Mouse (Mus musculus) liver, embryonic 12.5 days (tissue): ENCODE results near the gene Tmub2. TPM values are rescaled to one million over a fixed set of nuclear protein-coding genes. Genes with fewer than 3 reads are reported as not detected.

Experiments used
- ATAC-seq: fragments of 200-750 bp; cut with Nextera tagmentation; 2 replicates; pipeline ENCODE4 v1.8.0; 2017; ENCODE audit warnings: moderate number of reproducible peaks, mild to moderate bottlenecking, moderate library complexity
- H3K27ac ChIP-seq: fragments of 300-500 bp; sonication (generic); 2 replicates; pipeline ENCODE4 v1.5.1; 2016; ENCODE audit warnings: mild to moderate bottlenecking
- H3K27me3 ChIP-seq: fragments of 300-500 bp; sonication (generic); replicated peaks from 2 replicates; pipeline ENCODE4 v1.6.1; 2016; ENCODE audit warnings: mild to moderate bottlenecking, moderate library complexity
- H3K36me3 ChIP-seq: fragments of 300-500 bp; sonication (generic); 2 replicates; pipeline ENCODE4 v1.6.1; 2016; ENCODE audit warnings: mild to moderate bottlenecking, moderate library complexity
- H3K4me1 ChIP-seq: fragments of 300-500 bp; sonication (generic); 2 replicates; pipeline ENCODE4 v1.6.1; 2016
- H3K4me2 ChIP-seq: fragments of 300-500 bp; sonication (generic); 2 replicates; pipeline ENCODE4 v1.6.1; 2016; ENCODE audit warnings: mild to moderate bottlenecking, moderate library complexity
- H3K4me3 ChIP-seq: fragments of 300-500 bp; sonication (generic); 2 replicates; pipeline ENCODE4 v1.5.1; 2016; ENCODE audit warnings: mild to moderate bottlenecking, moderate library complexity
- H3K9ac ChIP-seq: fragments of 300-500 bp; sonication (generic); 2 replicates; pipeline ENCODE4 v1.6.1; 2016; ENCODE audit warnings: mild to moderate bottlenecking, moderate library complexity
- H3K9me3 ChIP-seq: fragments of 300-500 bp; sonication (generic); replicated peaks from 2 replicates; pipeline ENCODE4 v1.6.1; 2016; ENCODE audit warnings: mild to moderate bottlenecking, moderate library complexity
- WGBS: fragments of 180-500 bp; shearing (Covaris S2); methylation state at CpG from one replicate; pipeline ENCODE4 v1.1.7; 2016; ENCODE audit not compliant: insufficient replicate concordance; 5-methylcytosine and 5-hydroxymethylcytosine counted together
- polyA plus RNA-seq: library from polyadenylated mRNA; unstranded; fragments of >200 nt; fragmentation: Nextera tagmentation; extraction: Ambion mirVana; gene quantifications from 2 replicates; pipeline ENCODE4 v1.2.1, GENCODE M21; 2016

Gene Tmub2
- polyA plus RNA-seq, 1 experiment from 2014 or later: 28.4 TPM

DNA sequence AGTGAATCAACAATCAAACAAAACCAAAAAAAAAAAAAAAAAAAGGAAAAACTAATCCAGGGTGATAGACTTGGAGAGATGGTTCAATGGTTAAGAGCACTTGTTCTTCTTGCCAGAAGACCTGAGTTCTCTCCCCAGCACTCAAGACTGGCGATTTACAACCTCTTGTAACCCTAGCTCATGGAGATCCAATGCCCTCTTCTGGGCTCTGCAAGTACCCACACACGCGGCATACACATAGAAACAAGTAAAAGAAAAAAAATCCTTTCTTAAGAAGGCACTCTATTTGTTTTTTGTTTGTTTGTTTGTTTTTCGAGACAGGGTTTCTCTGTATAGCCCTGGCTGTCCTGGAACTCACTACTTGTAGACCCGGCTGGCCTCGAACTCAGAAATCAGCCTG is 809 bp upstream of the Tmub2 start:
- 72% methylated on average over 6 of the region's 6 CpGs for WGBS

DNA sequence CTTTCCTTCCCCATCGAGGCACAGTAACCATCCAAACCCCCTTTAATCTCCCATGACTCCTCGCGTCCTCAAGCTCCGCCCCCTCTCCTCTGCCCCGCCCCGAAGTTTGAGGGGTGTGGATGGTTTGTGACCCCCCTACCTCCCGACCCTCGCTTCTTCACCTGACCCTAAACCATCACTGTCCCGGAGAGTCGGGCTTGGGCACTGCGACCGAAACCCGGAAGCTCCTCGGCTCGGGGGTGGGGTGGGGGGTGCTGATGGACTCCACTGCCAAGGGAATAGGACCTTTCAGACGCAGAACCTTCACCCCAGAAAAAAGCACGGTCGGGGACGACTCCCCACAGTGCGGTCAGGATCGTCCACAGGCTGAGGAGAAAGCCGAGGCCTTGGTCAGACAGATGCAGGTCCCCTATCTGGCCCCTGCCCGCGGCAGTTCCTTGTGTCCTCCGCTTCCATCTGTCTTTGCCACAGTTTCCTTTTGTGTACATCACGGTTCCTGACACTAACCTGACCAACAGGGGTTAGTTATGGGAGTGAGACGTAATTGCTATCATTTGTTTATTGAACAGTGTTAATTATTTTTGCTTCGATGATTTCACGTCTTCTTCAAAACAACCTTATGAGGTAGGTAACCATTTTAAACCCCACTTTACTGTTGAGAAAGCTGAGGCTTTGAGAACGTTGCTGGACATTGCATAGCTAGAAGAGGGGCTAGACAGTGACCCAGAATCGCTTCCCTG is 534 bp downstream of the Tmub2 start:
- peak overlapping the region; percentile 85 for H3K9ac ChIP-seq
- H3K4me3 ChIP-seq: peak overlapping the region; percentile 71
- peak overlapping the region; percentile 82 for H3K4me2 ChIP-seq
- peaks cover 45% of the 10 kb centered on the region for H3K4me1 ChIP-seq
- peak; percentile 65 for ATAC-seq
- no peaks in the 10 kb centered on the region for H3K9me3 ChIP-seq
- H3K27me3 ChIP-seq: no peaks in the 10 kb centered on the region
- peak overlapping the region; percentile 79 for H3K27ac ChIP-seq
- WGBS: 2% methylated on average over 31 of the region's 31 CpGs
- H3K36me3 ChIP-seq: peaks cover 32% of the 10 kb centered on the region

More for the DNA sequence above, 809 bp upstream of the Tmub2 start:
- no peaks in the 10 kb centered on the region for H3K27me3 ChIP-seq
- H3K36me3 ChIP-seq: peaks cover 19% of the 10 kb centered on the region
- ATAC-seq: no peak
- H3K4me2 ChIP-seq: peak overlapping the region; percentile 82
- H3K9ac ChIP-seq: peak overlapping the region; percentile 47
- peak overlapping the region; percentile 71 for H3K4me3 ChIP-seq
- peak overlapping the region; percentile 79 for H3K27ac ChIP-seq
- no peaks in the 10 kb centered on the region for H3K9me3 ChIP-seq
- peaks cover 41% of the 10 kb centered on the region for H3K4me1 ChIP-seq

DNA sequence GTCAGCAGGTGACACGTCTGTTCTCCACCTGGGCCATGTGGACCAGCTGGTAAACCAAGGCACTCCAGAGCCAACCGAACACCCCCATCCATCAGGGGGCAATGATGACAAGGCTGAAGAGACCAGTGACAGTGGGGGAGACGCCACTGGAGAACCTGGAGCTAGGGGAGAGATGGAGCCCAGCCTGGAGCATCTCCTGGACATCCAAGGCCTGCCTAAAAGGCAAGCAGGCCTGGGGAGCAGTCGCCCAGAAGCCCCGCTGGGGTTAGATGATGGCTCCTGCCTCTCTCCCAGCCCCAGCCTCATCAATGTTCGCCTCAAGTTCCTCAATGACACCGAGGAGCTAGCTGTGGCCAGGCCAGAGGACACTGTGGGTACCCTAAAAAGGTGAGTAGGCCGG is 2.8 kb downstream of the Tmub2 start:
- no peak overlapping the region for H3K9ac ChIP-seq
- H3K9me3 ChIP-seq: no peaks in the 10 kb centered on the region
- peaks cover 55% of the 10 kb centered on the region for H3K4me1 ChIP-seq
- H3K27me3 ChIP-seq: no peaks in the 10 kb centered on the region
- H3K4me3 ChIP-seq: no peak overlapping the region
- no peak overlapping the region for H3K4me2 ChIP-seq
- no peak for ATAC-seq
- peaks cover 54% of the 10 kb centered on the region for H3K36me3 ChIP-seq
- H3K27ac ChIP-seq: peak overlapping the region; percentile 67
- 84% methylated on average over 8 of the region's 8 CpGs for WGBS

DNA sequence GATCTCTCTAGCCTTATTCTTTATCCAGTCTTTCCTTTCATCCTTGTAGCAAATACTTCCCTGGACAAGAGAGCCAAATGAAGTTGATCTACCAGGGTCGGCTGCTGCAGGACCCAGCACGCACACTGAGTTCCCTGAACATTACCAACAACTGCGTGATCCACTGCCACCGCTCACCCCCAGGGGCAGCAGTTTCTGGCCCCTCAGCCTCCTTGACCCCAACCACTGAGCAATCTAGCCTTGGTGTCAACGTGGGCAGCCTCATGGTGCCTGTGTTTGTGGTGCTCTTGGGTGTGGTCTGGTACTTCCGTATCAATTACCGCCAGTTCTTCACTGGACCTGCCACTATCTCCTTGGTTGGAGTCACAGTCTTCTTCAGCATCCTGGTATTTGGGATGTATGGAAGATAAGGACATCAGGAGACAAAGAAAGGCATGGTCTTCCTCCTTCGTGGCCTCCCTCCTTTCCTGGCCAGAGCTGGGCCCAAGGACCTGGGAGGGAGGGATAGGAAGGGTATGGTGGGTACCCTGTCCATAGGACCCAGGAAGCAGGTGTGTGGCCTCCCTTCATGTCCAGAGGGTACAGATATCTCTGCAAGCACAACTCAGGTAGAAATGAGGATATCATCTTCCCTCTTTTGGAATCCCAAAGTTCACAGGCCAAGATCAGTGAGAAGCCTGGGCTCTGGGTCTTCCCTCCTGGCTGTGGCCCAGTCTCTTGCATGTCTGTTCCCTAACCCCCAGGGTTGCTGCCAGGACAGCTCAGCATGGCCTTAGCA is 3.5 kb downstream of the Tmub2 start:
- no peak overlapping the region for H3K9ac ChIP-seq
- 68% methylated on average over 8 of the region's 8 CpGs for WGBS
- peak overlapping the region; percentile 67 for H3K27ac ChIP-seq
- H3K4me1 ChIP-seq: peaks cover 55% of the 10 kb centered on the region
- no peak overlapping the region for H3K4me3 ChIP-seq
- peaks cover 62% of the 10 kb centered on the region for H3K36me3 ChIP-seq
- 0 out of 2 replicates have a peak, but pooled peaks have one; percentile 22 for ATAC-seq
- H3K27me3 ChIP-seq: no peaks in the 10 kb centered on the region
- 0 out of 2 replicates have a peak overlapping the region, but pooled peaks have one; percentile 1 for H3K4me2 ChIP-seq
- no peaks in the 10 kb centered on the region for H3K9me3 ChIP-seq

DNA sequence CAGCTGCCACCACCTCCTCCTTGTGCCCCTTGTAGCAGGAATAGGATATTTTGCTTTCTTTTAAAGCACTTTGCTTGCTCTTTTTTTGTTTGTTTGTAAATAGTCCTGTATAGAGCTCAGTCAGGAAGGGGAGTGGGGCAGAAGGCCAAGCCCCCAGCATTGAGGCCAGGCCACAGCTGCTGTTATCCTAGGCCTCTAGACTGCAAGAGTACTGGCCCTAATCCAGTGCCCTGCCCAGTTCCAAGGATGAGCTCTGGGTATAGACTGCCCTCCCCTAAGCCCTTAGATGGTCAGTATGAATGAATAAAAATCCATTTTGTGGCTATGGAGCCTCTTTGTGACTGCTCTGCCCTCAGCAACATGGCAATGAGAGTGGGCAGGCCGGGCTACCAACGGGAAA is 4.2 kb downstream of the Tmub2 start:
- Histone ChIP-seq H3K4me1 (peaks cover 54% of the 10 kb centered on the region), H3K36me3 (peaks cover 69% of the 10 kb centered on the region), H3K27ac (peak overlapping the region; percentile 67), H3K4me3 (no peak overlapping the region), H3K9me3 (no peaks in the 10 kb centered on the region), H3K9ac (no peak overlapping the region), H3K4me2 (no peak overlapping the region), H3K27me3 (no peaks in the 10 kb centered on the region)
- WGBS: 79% methylated on average over 2 of the region's 2 CpGs
- ATAC-seq: no peak

DNA sequence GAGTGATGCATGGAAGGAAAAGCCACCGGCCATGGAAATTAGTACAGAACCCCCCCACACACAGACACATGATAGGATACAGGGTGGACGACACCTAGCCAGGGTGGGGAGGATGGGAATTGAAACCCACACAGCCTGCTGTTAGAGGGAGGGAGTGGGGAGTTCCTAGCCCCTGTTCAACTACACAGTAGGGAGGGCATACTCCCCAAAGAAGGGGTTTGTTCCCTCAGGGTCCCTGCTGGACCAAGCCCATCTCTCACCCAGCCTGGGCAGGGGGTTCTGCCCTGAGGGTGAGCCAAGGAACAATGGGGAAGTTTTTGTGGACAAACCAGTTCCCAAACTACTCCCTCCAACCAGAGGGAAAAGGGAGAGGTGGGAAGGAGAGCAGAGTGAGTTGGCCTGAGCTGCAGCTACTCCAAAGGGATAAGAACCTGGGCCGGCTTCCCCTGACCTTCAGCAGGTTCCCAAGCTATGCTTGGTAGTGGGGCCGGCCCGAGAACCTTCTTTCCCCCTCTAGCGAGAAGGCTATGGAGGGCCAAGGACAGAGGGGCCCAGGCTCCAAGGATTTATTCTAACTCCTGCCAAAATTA is 4.9 kb downstream of the Tmub2 start:
- Histone ChIP-seq H3K36me3 (peaks cover 76% of the 10 kb centered on the region), H3K4me1 (peaks cover 55% of the 10 kb centered on the region)

DNA sequence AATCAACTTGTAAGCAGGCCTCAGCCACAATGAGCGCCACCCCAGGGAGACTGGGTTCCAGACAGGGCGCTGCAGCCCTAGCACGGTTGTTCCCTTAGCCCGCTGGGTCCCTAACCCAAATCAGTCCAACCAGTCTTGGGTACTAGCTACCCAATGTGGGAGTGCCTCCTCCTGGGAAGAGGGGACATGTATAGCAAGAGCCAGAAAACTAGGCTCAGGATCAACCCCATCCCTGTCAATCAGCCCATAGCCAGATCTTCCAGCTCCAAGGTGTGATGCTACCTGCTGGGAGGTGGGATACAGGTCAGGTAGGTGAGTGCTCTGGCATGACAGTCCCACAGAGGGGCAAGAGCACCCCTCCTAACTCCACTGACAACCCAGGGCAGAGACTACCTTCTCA is 5.4 kb downstream of the Tmub2 start:
- WGBS: 83% methylated on average over 4 of the region's 4 CpGs
- H3K9me3 ChIP-seq: no peaks in the 10 kb centered on the region
- H3K27me3 ChIP-seq: no peaks in the 10 kb centered on the region
- H3K36me3 ChIP-seq: peaks cover 79% of the 10 kb centered on the region
- peak overlapping the region; percentile 16; the same call in 1 of the 2 replicates for H3K27ac ChIP-seq
- no peak overlapping the region for H3K4me2 ChIP-seq
- no peak for ATAC-seq
- no peak overlapping the region for H3K4me3 ChIP-seq
- H3K4me1 ChIP-seq: peaks cover 61% of the 10 kb centered on the region
- peak overlapping the region; percentile 6; the same call in 1 of the 2 replicates for H3K9ac ChIP-seq

More for the DNA sequence above, 4.9 kb downstream of the Tmub2 start:
- H3K4me2 ChIP-seq: no peak overlapping the region
- peak overlapping the region; percentile 22; the same call in 1 of the 2 replicates for H3K27ac ChIP-seq
- H3K27me3 ChIP-seq: no peaks in the 10 kb centered on the region
- no peaks in the 10 kb centered on the region for H3K9me3 ChIP-seq
- H3K4me3 ChIP-seq: no peak overlapping the region
- no peak overlapping the region for H3K9ac ChIP-seq
- no peak for ATAC-seq
- 60% methylated on average over 6 of the region's 6 CpGs for WGBS

DNA sequence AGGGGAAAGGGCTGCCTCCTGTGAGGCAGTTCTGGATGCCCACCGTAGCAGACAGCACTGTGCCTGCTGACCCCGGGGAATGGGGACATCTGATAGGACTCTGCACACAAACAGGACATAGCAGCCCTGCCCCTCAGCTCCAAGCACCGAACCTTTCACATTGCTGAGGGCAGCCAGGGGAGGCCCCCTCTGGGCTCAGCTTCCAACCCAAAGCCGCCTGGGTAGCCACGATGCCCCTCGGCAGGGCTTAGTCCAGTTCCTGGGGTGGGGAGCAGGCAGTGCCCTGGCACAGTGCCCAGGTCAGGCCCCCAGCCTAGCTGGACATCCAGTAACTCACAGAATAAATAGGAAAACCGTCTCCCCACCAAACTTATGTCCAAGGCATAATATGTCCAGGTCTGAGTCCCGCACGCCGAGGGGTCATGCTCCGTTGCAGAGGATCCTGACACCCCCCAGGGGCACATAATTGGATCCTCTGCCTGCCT is 6.4 kb downstream of the Tmub2 start:
- Histone ChIP-seq H3K4me2 (no peak overlapping the region), H3K27ac (peak overlapping the region; percentile 2; the same call in 1 of the 2 replicates), H3K9ac (no peak overlapping the region), H3K9me3 (no peaks in the 10 kb centered on the region), H3K27me3 (no peaks in the 10 kb centered on the region), H3K4me3 (no peak overlapping the region), H3K4me1 (peaks cover 63% of the 10 kb centered on the region), H3K36me3 (peaks cover 79% of the 10 kb centered on the region)
- 85% methylated on average over 11 of the region's 11 CpGs for WGBS
- no peak for ATAC-seq

DNA sequence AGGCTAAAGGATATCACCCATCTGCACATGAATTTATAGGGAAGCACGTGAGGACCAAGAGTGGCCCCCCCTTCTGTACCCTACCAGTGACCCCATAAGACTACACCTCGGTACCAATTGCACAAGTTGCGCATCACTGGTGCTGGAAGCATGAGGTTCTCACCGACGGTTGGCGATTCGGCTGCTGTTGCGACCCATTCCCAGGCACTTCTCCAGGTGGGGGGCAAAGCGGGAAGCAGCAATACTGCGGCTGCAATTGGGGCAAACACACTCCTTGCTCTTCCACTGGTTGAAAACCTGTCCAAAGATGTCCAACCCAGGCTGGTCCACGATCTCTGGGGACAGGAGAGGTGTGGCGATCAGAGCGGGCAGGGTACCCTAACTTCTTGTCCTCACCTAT is 9.2 kb downstream of the Tmub2 start:
- H3K9me3 ChIP-seq: no peaks in the 10 kb centered on the region
- peaks cover 52% of the 10 kb centered on the region for H3K4me1 ChIP-seq
- H3K4me2 ChIP-seq: no peak overlapping the region
- no peak for ATAC-seq
- no peaks in the 10 kb centered on the region for H3K27me3 ChIP-seq
- no peak overlapping the region for H3K9ac ChIP-seq
- WGBS: 92% methylated on average over 13 of the region's 13 CpGs
- no peak overlapping the region for H3K27ac ChIP-seq
- H3K36me3 ChIP-seq: peaks cover 59% of the 10 kb centered on the region
- no peak overlapping the region for H3K4me3 ChIP-seq

DNA sequence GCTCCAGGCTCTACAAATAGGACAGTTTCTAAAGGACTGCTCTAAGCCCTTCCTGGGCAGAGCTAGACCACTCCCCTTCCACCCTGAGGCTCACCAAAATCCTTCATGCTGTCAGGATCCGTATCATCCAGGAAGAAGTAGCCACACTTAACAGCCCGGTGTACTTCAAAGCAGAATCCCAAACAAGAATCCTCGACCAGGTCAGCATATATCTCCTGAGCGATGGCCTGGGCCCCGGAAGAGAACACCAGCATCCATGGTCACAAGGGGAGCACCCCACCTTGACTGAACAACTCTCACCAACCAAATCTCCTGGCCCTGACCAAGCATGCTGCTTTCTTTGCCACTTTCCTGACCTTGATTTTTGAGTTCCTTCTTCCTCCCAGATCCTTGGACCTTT is 9.7 kb downstream of the Tmub2 start:
- Histone ChIP-seq H3K4me3 (peak overlapping the region; percentile 91; the same call in 1 of the 2 replicates), H3K4me1 (peaks cover 51% of the 10 kb centered on the region), H3K27me3 (no peaks in the 10 kb centered on the region), H3K9me3 (no peaks in the 10 kb centered on the region), H3K4me2 (peak overlapping the region; percentile 98), H3K36me3 (peaks cover 55% of the 10 kb centered on the region), H3K9ac (peak overlapping the region; percentile 94; the same call in 1 of the 2 replicates), H3K27ac (peak overlapping the region; percentile 98)
- WGBS: 74% methylated on average over 5 of the region's 5 CpGs
- no peak for ATAC-seq

DNA sequence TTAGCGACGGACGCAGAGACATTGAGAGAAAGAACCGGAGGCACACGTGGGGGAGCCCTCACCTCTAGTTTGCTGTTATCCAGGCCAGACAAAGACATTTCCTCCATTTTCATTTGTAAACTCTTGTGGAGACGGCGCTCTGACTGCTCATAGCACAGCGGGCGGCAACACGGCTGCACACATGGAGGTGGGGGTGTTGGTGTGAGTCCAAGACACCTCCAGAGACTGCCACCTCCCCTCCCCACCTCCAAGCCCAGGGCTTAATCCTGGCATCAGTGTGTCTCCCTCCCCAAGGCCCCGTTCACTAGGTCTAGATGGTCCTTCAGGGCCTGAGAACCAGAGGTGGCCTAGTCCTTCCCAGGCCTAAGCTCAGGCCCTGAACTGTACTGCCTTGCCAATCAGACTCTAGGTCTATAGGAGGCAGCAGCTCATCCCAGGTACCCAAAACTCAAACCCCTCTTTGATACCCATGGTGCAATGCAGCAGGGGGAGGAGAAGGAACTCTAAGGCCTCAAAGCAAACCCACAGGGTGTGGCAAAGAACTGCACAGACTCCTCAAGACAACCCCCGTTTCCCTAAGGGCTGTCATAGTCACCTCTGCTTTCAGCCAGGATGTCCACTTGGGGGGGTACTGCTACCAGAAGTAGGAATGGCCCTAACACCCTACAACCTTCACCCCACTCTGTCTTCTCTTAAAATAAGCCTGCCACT is 10.3 kb downstream of the Tmub2 start:
- Histone ChIP-seq H3K4me3 (peak overlapping the region; percentile 91), H3K27ac (peak overlapping the region; percentile 98), H3K9me3 (no peaks in the 10 kb centered on the region), H3K4me2 (peak overlapping the region; percentile 98), H3K36me3 (peaks cover 49% of the 10 kb centered on the region), H3K27me3 (no peaks in the 10 kb centered on the region), H3K4me1 (peaks cover 56% of the 10 kb centered on the region), H3K9ac (peak overlapping the region; percentile 94)
- ATAC-seq: no peak
- WGBS: 73% methylated on average over 12 of the region's 12 CpGs
